Mouse (Mus musculus) adrenal gland, postnatal 36 days (tissue): ENCODE data around the gene Adgrg3. TPM values are rescaled to one million over a fixed set of nuclear protein-coding genes. Genes with fewer than 3 reads are reported as not detected.

Experiments used
- DNase-seq, 2 experiments: peaks; one replicate each; pipeline ENCODE4 v3.0.0; 2021; ENCODE audit warnings: mixed read lengths in 1 of 2
- long read RNA-seq, 2 experiments: library from polyadenylated mRNA; stranded (forward); transcript quantifications; one replicate each; pipeline ENCODE4 v2.0.0; 2021; ENCODE audit warnings: borderline sequencing depth in 2 of 2
- total RNA-seq, 2 experiments: library from RNA; stranded (reverse); gene quantifications; 2 replicates each; pipeline ENCODE4 v1.2.3; 2021

The Adgrg3 gene
- 1 to 10 TPM; 3.2 to 3.7 TPM for total RNA-seq
- long read RNA-seq, experiment 1, partial matches to known transcripts: 0 of 2 reads
- long read RNA-seq, experiment 1, other reads (novel, unspliced or antisense): 1 of 2 reads
- long read RNA-seq, experiment 2, partial matches to known transcripts: 0 of 3 reads
- long read RNA-seq, experiment 2, other reads (novel, unspliced or antisense): 2 of 3 reads

DNA sequence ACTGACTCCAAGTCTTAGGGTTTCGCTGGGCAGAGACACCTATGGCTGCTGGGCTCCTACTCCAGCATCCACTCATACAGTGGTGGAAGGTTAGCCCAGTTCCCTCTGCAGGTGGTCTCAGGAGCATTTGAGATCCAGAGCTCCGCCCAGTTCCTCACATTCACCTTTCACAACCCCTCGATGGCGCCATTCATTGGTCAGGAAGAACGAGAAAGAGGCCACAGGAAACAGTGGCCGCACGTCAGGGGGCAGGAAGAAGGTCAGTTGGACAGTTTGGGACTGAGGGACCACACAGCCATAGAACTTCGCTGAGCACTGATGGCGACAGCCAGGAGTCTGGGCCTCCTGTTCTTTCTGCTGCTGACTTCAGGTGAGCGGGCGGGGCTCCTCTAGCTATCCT, at the start of gene Adgrg3:
Gene Adgrg3 (plus strand): TSS at position 242 of the 400 bp plus-strand sequence.
- no peak for DNase-seq

DNA sequence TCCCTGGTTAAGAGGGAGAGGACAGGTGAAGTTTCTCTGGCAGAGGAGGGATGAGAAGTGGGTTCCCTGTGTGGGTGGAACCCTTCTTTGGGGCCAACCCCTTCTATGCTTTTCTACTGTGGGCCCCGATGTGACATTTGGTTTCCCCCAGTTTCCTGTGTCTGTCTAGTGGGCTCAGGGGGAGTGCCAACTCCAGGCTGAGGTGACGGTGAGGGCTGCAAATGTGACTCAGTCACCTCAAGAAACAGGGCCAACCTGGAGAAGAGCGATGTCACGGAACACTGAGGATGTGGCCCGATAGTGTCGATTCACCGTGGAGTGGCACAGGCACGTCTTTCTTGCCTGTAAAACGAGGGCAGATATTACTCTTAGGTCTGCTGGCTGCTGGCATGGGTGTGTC, 44.2 kb upstream of the Adgrg3 start:
- DNase-seq: no peak

DNA sequence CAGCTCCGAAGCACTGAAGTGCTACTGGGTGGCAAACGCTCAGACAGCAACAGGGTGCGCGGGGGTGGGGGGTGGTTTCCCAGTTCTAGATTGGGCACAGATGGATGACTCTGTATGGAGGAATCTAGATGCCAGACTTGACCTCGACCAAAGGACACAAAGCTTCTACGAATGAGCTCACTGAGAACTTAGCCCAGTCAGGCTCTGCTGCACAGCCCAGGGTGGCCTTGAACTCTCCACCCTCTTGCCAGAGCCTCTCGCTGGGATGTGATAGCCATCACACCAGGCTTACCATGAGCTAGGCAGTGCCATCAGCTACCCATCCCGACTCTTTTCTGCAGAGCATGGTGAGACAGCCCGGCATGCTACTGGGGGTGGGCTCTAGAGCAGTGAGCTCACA, 43.7 kb upstream of the Adgrg3 start:
- DNase-seq: peak in 1 of 2 experiments; percentile 49

DNA sequence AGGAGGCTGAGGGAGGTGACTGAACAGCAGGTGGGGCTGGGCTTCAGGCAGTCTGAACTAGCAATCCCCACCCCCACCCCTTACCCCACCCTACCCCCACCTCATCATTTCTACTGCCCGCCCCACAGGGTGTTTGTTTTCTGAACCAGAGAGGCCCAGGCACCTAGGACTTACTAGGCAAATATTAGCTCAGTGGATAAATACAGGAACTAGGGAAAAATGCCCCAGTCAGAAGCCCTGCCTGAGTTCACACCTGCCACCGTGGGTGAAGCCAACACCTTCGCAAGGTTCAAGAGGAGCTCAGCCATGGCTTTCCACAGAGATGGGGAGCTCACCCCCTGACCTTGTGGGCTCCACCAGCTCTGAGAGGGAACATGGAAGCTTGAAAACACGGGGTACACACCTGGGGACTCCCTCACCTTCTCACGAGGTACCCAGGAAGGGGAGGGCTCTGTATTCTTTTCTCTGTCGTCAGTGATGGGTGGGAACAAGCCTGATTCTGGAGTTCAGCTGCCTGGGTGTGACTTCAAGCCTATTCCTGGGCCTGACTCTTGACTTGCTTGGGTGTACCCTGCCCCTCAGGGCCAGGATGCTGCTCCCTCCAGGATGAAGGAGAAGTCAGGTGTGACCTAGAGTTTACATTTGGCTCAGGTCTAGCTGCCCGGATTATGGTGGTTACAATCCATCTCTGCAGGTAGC, 42.9 kb upstream of the Adgrg3 start, which contains the start of gene Adgrg1:
Gene Adgrg1 (plus strand): TSS at position 285 of the 699 bp plus-strand sequence.
- DNase-seq: no peak

DNA sequence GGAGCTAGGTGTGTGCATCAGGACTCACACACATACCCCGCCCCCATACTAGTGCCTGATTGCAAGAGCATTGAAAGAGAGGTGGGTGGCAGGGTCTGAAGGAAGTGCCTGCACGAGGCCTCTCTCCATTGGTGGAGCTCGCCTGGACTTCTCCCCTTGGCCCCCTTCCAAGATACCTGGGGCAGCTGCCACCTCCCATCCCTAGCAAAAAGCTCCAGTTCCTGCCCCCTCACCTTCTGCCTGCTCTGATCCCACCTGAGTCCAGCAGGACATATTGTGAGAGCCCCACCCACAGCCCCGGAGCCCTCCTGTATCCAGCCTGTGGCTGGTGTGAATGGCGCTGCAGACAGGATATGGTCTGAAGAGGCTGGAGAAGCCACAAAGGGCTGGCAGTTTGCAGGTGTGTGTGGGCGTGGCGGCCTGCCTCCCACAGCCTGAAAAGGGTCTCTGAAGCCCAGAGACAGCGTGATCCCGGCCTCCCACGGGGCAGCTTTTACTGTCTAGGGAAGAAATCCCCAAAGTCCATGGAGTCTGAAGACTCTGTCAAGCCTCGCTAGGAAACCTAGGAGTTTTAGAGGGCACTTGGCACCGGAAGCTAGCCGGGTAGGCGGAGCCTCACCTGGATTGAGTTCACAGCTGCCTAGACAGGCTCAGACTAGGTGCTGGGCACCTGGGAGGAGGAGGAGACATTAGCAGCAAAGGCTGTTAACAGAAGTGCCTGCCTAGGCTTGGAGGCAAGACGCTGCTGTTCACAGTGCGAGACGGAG, 40.7 kb upstream of the Adgrg3 start:
- DNase-seq: no peak

DNA sequence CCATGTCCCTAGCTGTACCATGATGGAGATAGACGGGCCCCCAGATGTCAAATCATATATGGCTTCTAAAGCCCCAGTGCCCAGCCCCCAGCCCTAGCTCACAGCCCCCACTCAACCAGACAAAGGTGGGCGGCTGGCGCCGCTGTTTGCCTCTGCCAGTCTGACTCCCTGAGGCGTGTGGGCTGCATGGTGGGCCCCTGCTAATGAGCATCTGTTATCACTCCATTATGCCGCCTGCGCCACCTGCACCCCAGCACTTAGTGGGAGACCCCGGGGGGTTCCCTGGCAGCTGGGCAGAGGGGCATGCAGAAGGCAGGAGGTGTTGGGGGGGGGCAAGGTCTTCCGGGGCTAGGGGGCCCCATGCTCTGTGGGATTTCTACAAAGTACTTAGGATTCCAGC, 39.4 kb upstream of the Adgrg3 start:
- DNase-seq: no peak

DNA sequence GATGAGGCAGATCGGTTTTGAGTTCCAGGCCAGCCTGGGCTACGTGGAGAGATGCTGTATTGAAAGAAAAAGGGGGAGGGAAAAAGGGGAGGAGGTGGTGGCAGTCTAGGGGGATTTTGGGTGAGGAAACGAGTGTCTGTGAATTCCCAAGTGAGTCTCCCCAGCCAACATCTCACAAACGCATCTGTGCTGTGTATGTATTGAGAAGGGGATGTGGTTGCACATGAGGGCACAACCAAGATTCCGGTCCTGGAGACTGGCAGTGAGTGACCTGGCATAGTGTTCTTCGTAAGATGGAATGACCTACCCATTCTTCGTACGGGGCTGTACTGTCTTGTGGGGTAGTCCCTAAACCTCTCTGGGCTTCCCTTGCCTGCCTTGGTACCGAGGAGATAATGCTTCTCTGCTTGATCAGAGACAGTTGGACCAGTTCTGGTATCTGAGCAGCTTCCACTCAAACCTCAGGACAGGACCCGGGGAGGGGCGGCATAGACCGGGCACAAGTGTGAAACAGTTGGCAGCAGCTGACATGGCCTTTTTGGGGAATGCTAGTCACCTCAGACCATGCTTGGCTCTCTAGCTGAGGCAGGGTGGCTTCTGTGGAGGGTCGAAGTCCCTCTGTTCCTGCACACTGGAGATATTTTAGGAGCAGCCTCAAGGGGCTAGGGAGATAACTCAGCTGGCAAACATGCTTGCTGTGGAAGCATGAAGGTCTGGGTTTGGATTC, 38.7 kb upstream of the Adgrg3 start:
- no peak for DNase-seq

DNA sequence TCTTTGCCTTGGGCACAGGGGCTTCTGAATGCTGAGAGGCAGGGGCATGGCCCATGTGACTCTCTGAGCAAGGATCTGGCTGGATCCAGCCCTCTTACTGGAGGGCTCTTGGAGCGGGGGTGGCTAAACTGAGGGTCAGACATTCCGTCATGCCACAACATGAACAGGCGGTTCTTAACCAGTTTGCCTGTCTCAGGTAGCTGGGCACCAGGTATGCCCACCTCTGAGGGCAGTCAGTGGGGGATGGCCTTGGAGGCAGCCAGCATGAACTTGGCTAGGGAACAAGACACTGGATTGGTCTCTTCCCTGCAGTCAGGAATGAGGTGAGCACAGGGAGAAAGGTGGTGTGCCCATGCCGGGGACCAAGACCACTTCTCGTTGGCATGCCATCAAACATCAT, 37.3 kb upstream of the Adgrg3 start:
- DNase-seq: no peak

DNA sequence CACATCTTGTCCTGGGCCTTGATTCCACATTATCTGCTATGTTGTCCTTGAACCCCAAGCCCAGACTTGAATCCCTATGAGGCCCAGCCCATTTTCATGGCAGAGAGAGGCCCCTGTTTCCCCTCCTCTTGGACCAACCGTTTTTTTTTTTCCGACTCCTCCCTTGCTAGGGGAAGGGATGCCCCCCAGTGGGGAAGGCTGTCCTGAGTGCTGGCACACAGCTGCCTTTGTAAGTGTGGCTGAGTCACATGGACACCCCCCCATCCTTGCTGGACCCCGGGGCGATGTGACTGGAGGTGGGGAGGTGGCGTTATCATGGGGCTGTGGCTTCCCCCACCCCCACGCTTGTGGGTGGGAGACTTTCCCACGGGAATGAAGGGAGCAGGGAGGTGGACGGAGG, 36.5 kb upstream of the Adgrg3 start:
- DNase-seq: no peak

DNA sequence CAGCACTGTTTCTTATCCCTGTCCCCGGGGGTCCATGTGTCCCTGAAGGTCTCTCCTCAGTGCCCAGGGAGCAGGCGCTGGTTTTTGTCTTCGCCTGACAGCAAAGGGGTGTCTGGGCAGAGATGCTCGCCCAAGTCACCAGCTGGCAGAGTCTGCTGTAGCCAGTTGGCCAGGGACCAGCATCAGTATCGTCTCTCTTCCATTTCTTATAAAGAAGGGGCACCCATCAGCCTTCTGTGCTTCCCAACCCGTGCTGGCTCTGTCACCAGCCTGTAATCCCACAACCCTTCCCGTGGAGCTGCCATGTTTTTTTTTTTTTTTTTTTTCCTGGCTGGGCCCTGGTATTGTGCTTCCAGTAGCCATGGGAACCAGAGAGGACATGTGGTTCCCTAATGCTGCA, 35.6 kb upstream of the Adgrg3 start:
- DNase-seq: no peak

DNA sequence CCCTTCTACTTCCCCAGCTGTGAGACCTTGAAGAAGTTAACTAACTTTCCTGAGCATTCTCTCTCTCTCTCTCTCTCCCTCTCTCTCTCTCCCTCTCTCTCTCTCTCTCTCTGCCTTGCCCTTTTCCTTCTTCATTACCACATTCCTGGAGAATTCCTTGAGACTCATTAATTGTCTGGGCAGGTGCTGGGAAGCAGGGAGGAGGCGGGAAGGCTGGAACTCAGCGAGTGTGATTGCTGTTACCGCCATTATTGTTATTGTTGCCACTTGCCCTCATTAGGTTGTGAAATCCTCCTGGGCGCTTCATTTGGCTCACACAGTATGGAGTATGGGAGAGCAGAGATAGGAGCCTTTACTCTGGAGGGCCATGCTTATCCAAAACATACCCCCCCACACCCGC, 34.3 kb upstream of the Adgrg3 start:
- DNase-seq: no peak

DNA sequence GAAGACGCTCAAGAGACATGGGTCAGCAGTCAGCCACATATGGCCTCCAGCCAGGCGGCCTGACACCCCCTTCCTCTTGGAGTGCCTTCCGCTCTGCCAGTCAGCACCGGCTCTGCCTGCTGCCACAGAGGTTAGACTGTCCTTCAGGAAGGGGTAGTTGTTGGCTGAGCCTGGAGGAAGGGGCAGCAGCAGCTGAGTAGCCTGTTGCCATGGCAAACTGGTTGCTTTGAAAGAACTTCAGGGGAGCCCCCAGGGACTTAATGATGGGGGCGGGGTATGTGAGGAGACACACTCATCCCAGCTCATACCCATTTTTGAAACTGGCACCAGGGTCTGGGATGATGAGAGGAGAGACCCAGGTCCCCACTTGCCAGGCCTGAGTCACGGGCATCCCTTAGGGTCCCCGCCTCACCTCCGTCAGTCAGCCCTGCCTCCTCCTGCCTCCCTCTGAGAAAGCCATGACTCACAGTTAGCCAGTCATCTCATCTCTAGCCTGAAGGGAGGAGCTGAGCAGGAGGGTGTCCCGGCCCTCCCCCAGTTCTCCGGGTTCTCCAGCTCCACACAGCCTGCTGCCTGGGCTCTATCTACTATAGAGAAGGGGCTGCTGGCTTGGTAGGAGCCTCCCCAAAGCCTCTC, 33.5 kb upstream of the Adgrg3 start:
- DNase-seq: peak; percentile 77 to 83

DNA sequence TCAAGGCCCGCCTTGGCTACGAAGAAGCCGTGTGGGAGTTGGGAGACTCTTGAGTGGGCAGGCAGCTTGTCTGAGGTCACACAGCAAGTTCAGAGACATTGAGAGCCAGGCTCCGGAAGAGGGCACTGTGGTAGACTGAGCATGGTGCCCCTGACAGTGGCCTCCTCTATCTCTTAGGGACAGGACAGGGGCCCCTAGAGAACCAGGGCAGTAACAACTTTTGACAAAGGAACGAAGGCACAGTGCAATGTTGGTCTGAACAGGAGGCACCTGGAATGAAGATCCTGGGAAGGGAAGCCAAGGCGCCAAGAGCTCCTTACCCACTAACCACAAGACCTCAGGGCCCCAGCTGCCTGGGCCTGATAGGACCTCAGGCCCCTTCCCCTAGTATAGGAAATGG, 32.5 kb upstream of the Adgrg3 start:
- no peak for DNase-seq

DNA sequence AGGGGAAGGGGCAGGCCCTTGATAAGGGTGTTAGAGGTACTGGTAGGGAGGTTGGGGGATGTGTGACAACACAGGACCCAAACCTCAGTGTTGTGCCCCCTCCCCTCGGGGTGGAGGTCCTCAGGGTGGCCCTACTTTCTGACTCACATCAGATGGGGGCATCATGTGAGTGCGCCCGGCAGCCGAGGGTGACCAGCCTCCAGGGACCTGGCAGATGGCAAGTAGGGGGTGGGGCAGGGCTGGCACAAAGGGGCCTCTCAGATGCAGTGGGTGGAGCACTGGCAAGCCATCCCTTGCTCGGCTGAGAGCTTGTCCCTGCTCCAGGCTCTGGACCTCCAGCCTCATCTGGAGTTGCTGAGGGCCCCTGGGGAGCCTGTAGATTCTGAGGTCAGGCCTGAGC, 30.8 kb upstream of the Adgrg3 start:
- DNase-seq: no peak

DNA sequence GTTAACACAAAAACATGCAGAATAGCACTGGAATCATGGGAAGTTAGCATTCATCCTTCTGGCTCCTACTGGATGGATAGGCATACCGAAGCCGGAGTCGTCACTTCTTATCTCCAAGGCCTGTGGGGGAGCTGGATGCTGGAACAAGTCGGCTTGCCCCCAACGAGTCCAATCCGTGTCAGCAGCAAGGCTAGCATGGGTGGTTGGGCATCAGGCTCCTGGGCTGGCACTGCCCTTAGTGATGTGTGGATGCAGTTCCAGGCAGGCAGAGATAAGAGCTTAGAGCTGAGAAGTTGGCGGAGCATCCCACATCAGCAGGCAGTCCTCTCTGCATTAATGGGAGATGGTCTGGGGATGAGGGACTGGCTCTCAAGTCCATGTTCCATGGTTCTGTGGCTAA, 29.9 kb upstream of the Adgrg3 start:
- DNase-seq: no peak

DNA sequence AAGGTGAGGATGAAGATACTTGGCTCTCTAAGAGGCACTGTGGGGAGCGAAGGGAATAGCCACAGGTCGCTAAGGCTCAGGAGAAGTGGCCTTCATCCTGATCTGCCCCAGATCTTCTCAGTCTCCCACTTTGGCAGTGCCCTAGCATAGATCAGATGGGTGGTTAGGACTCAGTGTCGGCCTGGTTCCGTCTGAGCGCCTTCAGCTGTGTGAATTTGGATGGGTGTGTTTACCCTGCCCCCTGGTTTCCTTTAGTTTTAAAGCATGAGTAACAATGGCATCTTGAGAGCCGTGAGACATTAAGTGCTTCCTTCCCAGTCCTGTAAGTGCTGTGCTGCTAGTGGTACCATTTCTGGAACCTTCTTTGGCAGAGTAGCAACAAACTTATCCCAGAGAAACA, 28.9 kb upstream of the Adgrg3 start:
- no peak for DNase-seq

DNA sequence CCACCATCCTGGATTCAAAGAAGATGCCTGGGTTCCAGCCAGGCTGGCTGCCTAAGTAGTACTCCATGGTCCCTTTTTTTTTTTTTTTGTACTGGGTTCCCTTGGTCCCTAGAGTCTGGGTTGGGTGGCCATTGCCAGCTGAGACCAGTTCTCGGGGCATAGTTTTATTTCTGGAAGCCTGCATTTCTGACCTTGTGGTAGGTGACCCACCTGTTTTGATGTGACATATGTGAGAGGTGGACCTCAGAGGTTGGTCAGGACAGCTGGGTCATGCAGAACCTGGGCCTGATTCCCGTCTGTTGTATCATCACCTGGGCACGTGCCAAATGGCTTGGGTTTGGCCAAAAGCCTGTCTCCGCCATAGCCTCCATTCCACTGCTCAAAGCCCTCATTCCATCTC, 27.8 kb upstream of the Adgrg3 start:
- no peak for DNase-seq

DNA sequence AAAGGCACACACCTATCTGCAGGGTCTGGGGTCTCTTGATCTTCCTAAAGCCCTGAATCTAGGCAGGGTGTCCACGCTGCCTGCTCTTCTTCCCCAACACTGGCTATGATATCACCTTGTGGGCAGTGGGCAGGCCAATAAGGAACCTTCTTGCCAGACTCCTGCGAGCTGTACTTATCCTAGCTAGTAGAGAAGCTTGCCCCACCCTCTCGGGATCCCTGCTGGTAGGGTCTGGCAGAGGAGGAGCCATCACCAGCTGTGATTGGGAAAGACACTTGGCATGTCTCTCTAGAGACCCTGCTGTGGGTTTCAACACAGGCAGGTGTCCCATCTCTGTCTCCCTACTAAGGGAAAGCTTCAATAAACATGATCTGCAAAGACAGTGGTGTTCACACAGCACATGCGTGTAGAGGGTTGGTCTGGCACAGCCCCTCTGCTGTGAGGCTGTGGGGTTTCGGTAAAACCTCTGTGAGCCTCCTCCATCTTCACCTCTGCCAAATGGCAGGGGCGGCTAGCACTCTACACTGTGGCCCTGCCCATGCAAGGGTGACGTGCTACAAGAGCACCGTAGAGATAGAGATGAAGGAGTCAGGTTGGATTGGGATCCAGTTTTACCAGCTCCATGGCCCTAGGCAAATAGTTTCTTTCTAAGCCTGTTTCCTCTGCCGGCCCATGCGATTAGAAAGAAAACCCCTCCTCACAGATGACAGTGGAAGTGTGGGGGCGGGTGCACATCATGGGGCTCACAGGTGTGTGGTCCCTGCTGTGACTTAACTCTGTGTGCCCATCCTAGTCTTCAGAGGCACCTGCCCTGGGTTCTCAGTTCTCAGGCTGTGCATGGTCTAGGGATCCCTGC, 26.7 kb upstream of the Adgrg3 start:
- DNase-seq: no peak

DNA sequence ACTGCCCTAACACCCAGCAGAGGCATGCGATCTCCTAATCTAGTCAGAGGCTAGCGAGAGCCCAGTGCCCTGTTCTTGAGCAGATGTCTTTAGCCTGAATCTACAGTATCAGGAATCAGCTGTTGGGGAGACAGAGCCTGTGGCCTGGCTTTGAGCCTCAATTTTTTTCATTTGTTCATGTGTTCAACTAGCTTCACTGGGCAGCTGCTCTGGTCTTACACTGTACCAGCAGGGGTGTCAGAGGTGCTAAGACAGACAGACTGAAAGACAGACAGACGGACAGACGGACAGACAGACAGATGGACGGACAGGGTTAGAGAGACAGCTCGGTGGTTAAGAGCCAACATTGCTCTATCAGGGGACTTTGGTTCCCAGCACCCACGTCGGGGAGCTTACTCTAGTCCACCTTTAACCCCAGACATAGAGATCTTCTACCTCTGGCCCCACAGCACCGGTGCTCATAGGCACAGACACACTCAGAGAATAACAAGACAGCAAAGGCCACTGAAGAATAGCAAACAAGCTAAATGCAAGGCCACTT, 26.0 kb upstream of the Adgrg3 start:
- no peak for DNase-seq

DNA sequence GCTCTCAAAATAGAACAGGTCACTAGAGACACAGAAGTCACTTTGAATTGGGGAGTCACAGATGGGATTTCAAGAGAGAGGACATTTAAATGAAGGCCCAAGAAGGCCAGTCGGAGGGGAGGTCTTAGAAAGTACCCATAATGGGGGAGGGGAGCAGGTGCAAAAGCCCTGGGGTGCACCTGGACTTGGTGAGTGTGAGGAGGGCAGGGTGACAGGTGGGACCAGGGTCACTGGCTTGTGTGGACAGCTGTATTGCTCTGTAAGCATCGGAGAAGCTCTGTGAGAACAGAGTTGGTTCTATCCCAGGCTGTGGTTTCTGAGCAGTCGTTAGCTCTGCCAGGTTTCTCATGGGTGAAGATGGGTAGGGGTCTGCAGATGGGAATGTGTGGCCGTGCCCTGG, 25.5 kb upstream of the Adgrg3 start:
- no peak for DNase-seq

DNA sequence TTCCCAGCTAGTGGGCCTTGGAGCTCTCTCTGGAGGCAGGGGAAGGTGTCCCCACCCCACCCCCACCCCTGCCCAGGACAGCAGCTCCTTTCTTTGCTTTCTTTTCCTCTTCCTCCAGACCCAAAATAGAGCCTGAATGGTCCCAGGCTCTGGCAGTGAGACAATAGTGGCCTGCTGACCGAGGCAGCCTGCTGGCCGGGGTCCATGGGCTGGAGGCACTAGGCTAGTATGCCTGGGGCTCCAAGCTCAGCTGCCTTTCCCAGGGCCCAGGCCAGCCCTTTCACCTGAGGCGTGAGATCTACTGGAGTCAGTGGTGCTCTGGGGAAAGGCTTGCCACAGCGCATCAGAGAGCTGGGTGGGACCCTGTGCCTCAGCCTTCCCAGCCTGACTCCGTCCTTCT, 25.0 kb upstream of the Adgrg3 start:
- peak; percentile 58 to 79 for DNase-seq
